Mouse (Mus musculus): Measurements from ENCODE around the gene Gm6358. TPM values are rescaled to one million over a fixed set of nuclear protein-coding genes. Genes with fewer than 3 reads are reported as not detected.
"Not testable (repeated sequence)": the region's sequence is repeated elsewhere in the genome, so short reads cannot be mapped to it uniquely, and the experiment has no call there.

Gene Gm6358
- not detected in 2 replicates for polyA plus RNA-seq (2014; fragmentation: Nextera tagmentation; extraction: Ambion mirVana)

GRCm38 (mm10) chr16:89140551-89140950 lies at the start of gene Gm6358:
Gene Gm6358, plus strand, starts transcription at chr16:89140851.
- 91% methylated on average over 1 of the region's 1 CpGs for WGBS
- no peak within 1 kb of the TSS for H3K27ac ChIP-seq (ENCODE audit: low read depth, low read length)
- H3K4me2 ChIP-seq (ENCODE audit: low read depth, low read length, severe bottlenecking): no peak within 1 kb of the TSS
- H3K27me3 ChIP-seq (ENCODE audit: control insufficient read depth, insufficient read depth, low read length): no peaks in the 10 kb centered on the region
- DNase-seq (ENCODE audit: low spot score): no peak
- ATAC-seq (replicated peaks; ENCODE audit: low FRiP score): no peak
- no peaks in the 10 kb centered on the region for H3K9me3 ChIP-seq (ENCODE audit: control insufficient read depth, low read length)
- no peaks in the 10 kb centered on the region for H3K4me1 ChIP-seq (replicated peaks; ENCODE audit: control insufficient read depth, insufficient read depth, low read length)
- no peaks in the 10 kb centered on the region for H3K36me3 ChIP-seq (ENCODE audit: control insufficient read depth, insufficient read depth, low read length)
- H3K9ac ChIP-seq (ENCODE audit: low read length): no peak within 1 kb of the TSS
- no peak within 1 kb of the TSS for H3K4me3 ChIP-seq (ENCODE audit: low read depth, low read length)

- WGBS: 89% methylated on average over 1 of the region's 1 CpGs
- Histone ChIP-seq H3K27me3 (ENCODE audit: control insufficient read depth, insufficient read depth, low read length) (no peaks in the 10 kb centered on the region), H3K36me3 (ENCODE audit: control insufficient read depth, insufficient read depth, low read length) (no peaks in the 10 kb centered on the region), H3K4me1 (replicated peaks; ENCODE audit: control insufficient read depth, insufficient read depth, low read length) (no peaks in the 10 kb centered on the region), H3K4me2 (ENCODE audit: low read depth, low read length, severe bottlenecking) (no peak within 1 kb of the TSS), H3K9me3 (ENCODE audit: control insufficient read depth, low read length) (no peaks in the 10 kb centered on the region), H3K4me3 (ENCODE audit: low read depth, low read length) (no peak within 1 kb of the TSS), H3K27ac (ENCODE audit: low read depth, low read length) (no peak within 1 kb of the TSS), H3K9ac (ENCODE audit: low read length) (no peak within 1 kb of the TSS)
- ATAC-seq (replicated peaks; ENCODE audit: low FRiP score): no peak
- no peak for DNase-seq (ENCODE audit: low spot score)
Observed at GRCm38 (mm10) chr16:89150786-89151185, 10.1 kb downstream of the Gm6358 start, which contains the start of gene Gm10061. Gene Gm10061, plus strand, starts transcription at chr16:89151086.

- ATAC-seq (replicated peaks; ENCODE audit: low FRiP score): no peak
- WGBS: 79% methylated on average over 4 of the region's 4 CpGs
Observed at GRCm38 (mm10) chr16:89157652-89158051, 17.0 kb downstream of the Gm6358 start, which contains the start of gene Gm9789. Gene Gm9789, plus strand, starts transcription at chr16:89157952.

GRCm38 (mm10) chr16:89169190-89169589 lies 28.5 kb downstream of the Gm6358 start, which contains the start of gene Gm7735:
Gene Gm7735, plus strand, starts transcription at chr16:89169490.
- not testable (repeated sequence) for H3K9ac ChIP-seq (ENCODE audit: low read length); ATAC-seq (replicated peaks; ENCODE audit: low FRiP score); H3K27ac ChIP-seq (ENCODE audit: low read depth, low read length); H3K36me3 ChIP-seq (ENCODE audit: control insufficient read depth, insufficient read depth, low read length); H3K4me2 ChIP-seq (ENCODE audit: low read depth, low read length, severe bottlenecking); H3K9me3 ChIP-seq (ENCODE audit: control insufficient read depth, low read length); H3K4me3 ChIP-seq (ENCODE audit: low read depth, low read length); H3K4me1 ChIP-seq (replicated peaks; ENCODE audit: control insufficient read depth, insufficient read depth, low read length); H3K27me3 ChIP-seq (ENCODE audit: control insufficient read depth, insufficient read depth, low read length); DNase-seq (ENCODE audit: low spot score)

More at GRCm38 (mm10) chr16:89157652-89158051, 17.0 kb downstream of the Gm6358 start, which contains the start of gene Gm9789:
- H3K27me3 ChIP-seq (ENCODE audit: control insufficient read depth, insufficient read depth, low read length): no peaks in the 10 kb centered on the region
- no peak within 1 kb of the TSS for H3K27ac ChIP-seq (ENCODE audit: low read depth, low read length)
- no peak for DNase-seq (ENCODE audit: low spot score)
- H3K4me3 ChIP-seq (ENCODE audit: low read depth, low read length): no peak within 1 kb of the TSS
- H3K4me2 ChIP-seq (ENCODE audit: low read depth, low read length, severe bottlenecking): no peak within 1 kb of the TSS
- H3K36me3 ChIP-seq (ENCODE audit: control insufficient read depth, insufficient read depth, low read length): no peaks in the 10 kb centered on the region
- no peaks in the 10 kb centered on the region for H3K9me3 ChIP-seq (ENCODE audit: control insufficient read depth, low read length)
- H3K9ac ChIP-seq (ENCODE audit: low read length): no peak within 1 kb of the TSS
- no peaks in the 10 kb centered on the region for H3K4me1 ChIP-seq (replicated peaks; ENCODE audit: control insufficient read depth, insufficient read depth, low read length)

GRCm38 (mm10) chr16:89174435-89174834 lies 33.8 kb downstream of the Gm6358 start, which contains the start of gene 1110057P08Rik:
Gene 1110057P08Rik, plus strand, starts transcription at chr16:89174735.
- Histone ChIP-seq H3K36me3 (ENCODE audit: control insufficient read depth, insufficient read depth, low read length) (no peaks in the 10 kb centered on the region), H3K4me2 (ENCODE audit: low read depth, low read length, severe bottlenecking) (no peak within 1 kb of the TSS), H3K9me3 (ENCODE audit: control insufficient read depth, low read length) (no peaks in the 10 kb centered on the region), H3K4me1 (replicated peaks; ENCODE audit: control insufficient read depth, insufficient read depth, low read length) (no peaks in the 10 kb centered on the region), H3K27ac (ENCODE audit: low read depth, low read length) (no peak within 1 kb of the TSS), H3K9ac (ENCODE audit: low read length) (no peak within 1 kb of the TSS), H3K4me3 (ENCODE audit: low read depth, low read length) (no peak within 1 kb of the TSS), H3K27me3 (ENCODE audit: control insufficient read depth, insufficient read depth, low read length) (no peaks in the 10 kb centered on the region)
- 91% methylated on average over 2 of the region's 2 CpGs for WGBS
- ATAC-seq (replicated peaks; ENCODE audit: low FRiP score): no peak
- no peak for DNase-seq (ENCODE audit: low spot score)

GRCm38 (mm10) chr16:89188621-89189020 lies 48.0 kb downstream of the Gm6358 start:
- H3K27me3 ChIP-seq (ENCODE audit: control insufficient read depth, insufficient read depth, low read length): no peaks in the 10 kb centered on the region
- ATAC-seq (replicated peaks; ENCODE audit: low FRiP score) (no peak), DNase-seq (ENCODE audit: low spot score) (no peak)
- H3K4me2 ChIP-seq (ENCODE audit: low read depth, low read length, severe bottlenecking): no peak overlapping the region
- H3K4me3 ChIP-seq (ENCODE audit: low read depth, low read length): no peak overlapping the region
- H3K36me3 ChIP-seq (ENCODE audit: control insufficient read depth, insufficient read depth, low read length): no peaks in the 10 kb centered on the region
- 88% methylated on average over 4 of the region's 4 CpGs for WGBS
- no peaks in the 10 kb centered on the region for H3K4me1 ChIP-seq (replicated peaks; ENCODE audit: control insufficient read depth, insufficient read depth, low read length)
- H3K27ac ChIP-seq (ENCODE audit: low read depth, low read length): no peak overlapping the region
- H3K9me3 ChIP-seq (ENCODE audit: control insufficient read depth, low read length): no peaks in the 10 kb centered on the region
- H3K9ac ChIP-seq (ENCODE audit: low read length): no peak overlapping the region

Other genes starting within 250 kb of the Gm6358 start
- not detected in 2 replicates for gene Krtap19-5, start 244.4 kb upstream of the Gm6358 start, polyA plus RNA-seq (2014; fragmentation: Nextera tagmentation; extraction: Ambion mirVana)
- not detected in 2 replicates for gene Krtap19-9b, start 208.6 kb upstream of the Gm6358 start, polyA plus RNA-seq (2014; fragmentation: Nextera tagmentation; extraction: Ambion mirVana)
- gene Krtap16-3, start 178.0 kb upstream of the Gm6358 start, polyA plus RNA-seq (2014; fragmentation: Nextera tagmentation; extraction: Ambion mirVana): not detected in 2 replicates
- not detected in 2 replicates for gene Krtap22-2, start 130.1 kb upstream of the Gm6358 start, polyA plus RNA-seq (2014; fragmentation: Nextera tagmentation; extraction: Ambion mirVana)
- not detected in 2 replicates for gene Gm10229, start 125.6 kb upstream of the Gm6358 start, polyA plus RNA-seq (2014; fragmentation: Nextera tagmentation; extraction: Ambion mirVana)
- gene Krtap6-1, start 109.2 kb upstream of the Gm6358 start, polyA plus RNA-seq (2014; fragmentation: Nextera tagmentation; extraction: Ambion mirVana): not detected in 2 replicates
- gene Gm10228, start 99.4 kb upstream of the Gm6358 start, polyA plus RNA-seq (2014; fragmentation: Nextera tagmentation; extraction: Ambion mirVana): not detected in 2 replicates
- not detected in 2 replicates for gene Krtap6-5, start 93.0 kb upstream of the Gm6358 start, polyA plus RNA-seq (2014; fragmentation: Nextera tagmentation; extraction: Ambion mirVana)
- not detected in 2 replicates for gene 1110025L11Rik, start 76.8 kb upstream of the Gm6358 start, polyA plus RNA-seq (2014; fragmentation: Nextera tagmentation; extraction: Ambion mirVana)
- gene Krtap6-3, start 56.8 kb upstream of the Gm6358 start, polyA plus RNA-seq (2014; fragmentation: Nextera tagmentation; extraction: Ambion mirVana): not detected in 2 replicates
- not detected in 2 replicates for gene Gm10061, start 10.2 kb downstream of the Gm6358 start, polyA plus RNA-seq (2014; fragmentation: Nextera tagmentation; extraction: Ambion mirVana)
- gene Gm9789, start 17.1 kb downstream of the Gm6358 start, polyA plus RNA-seq (2014; fragmentation: Nextera tagmentation; extraction: Ambion mirVana): not detected in 2 replicates
- gene Gm7735, start 28.6 kb downstream of the Gm6358 start, polyA plus RNA-seq (2014; fragmentation: Nextera tagmentation; extraction: Ambion mirVana): not detected in 2 replicates
- not detected in 2 replicates for gene 1110057P08Rik, start 33.9 kb downstream of the Gm6358 start, polyA plus RNA-seq (2014; fragmentation: Nextera tagmentation; extraction: Ambion mirVana)
- gene Krtap20-2, start 65.0 kb downstream of the Gm6358 start, polyA plus RNA-seq (2014; fragmentation: Nextera tagmentation; extraction: Ambion mirVana): not detected in 2 replicates